Mouse (Mus musculus): ENCODE data around the gene Bach1. TPM values are rescaled to one million over a fixed set of nuclear protein-coding genes. Genes with fewer than 3 reads are reported as not detected.

Gene Bach1
- total RNA-seq, 2 experiments from 2014 or later = 22.6 to 37.6 TPM

DNA sequence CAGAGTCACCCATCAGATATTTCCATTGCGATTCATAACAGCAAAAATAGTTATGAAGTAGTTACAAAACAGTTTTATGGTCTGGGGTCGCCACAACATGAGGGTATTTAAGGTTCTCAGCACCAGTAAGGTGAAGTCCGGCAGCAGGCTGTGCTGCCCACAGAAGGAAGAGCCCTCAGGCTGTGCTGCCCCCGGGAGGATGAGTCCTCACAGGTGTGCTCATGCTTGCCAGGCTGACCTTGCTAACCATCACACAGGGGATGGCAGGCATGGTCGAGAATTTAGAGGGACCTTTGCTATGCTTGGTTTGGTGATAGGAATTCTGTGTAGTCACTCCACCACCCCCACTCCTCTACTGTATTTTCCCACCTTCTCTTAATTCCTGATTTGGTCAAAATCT is 9.8 kb downstream of the Bach1 start:
- no peak for ATAC-seq (replicated peaks; ENCODE audit: low FRiP score, poor library complexity, severe bottlenecking)

DNA sequence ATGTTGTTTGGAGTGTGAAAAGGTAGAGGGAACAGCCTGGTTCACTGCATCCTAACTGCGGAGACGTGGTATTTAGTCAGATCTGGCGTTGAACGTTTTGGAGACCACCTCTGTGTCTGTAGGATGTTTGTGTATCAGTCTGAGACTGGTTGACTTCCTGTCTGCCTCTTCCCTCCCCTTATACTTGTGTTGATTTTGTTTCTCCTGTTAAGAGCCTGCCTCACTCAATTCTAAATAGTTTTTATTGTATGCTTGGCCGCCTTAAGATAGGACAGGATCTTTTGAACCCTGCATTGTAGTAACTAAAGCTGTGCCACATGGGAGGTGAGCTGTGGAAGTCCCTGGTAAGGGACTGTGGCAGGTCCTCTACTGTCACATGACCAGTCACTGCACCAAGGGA is 10.4 kb downstream of the Bach1 start:
- ATAC-seq (replicated peaks; ENCODE audit: low FRiP score, poor library complexity, severe bottlenecking) = no peak

DNA sequence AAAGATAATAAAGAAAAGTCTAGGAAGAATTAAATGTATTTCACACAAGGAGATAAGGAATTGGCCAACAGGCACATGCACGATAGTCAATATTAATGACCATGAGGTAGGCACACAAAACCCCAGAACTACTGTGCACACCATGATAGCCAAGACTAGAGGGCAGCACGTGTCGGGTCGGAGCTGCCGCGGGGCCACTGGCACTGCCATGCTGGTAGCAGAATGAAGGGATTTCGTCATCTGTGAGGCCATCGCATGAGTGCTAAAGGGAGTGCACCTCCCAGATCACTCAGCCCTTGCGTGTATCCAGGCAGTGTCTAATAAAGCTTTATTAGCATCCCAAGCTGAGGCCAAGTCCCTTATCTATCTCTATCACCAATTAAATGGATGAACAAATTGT is 11.2 kb downstream of the Bach1 start:
- ATAC-seq (replicated peaks; ENCODE audit: low FRiP score, poor library complexity, severe bottlenecking) = no peak

DNA sequence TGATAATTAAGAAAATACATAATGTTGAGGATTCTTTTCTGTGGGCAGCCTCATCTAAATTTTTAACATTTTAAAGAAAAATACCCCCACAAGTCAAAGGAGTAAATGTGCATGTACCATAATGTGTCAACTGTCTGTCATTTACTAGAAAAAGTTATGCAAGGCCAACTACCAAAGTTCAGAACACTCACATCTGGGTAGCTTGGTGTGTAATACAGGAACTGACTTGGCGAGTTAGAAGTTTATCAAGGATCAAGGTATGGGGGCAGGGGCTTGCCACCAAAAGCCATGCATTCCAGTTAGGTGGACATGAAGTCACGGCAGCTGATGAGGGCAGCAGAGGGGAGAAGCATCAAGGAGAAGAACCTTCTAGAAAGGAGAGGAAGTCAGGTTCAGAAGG is 13.2 kb downstream of the Bach1 start:
- ATAC-seq (replicated peaks; ENCODE audit: low FRiP score, poor library complexity, severe bottlenecking) = no peak

DNA sequence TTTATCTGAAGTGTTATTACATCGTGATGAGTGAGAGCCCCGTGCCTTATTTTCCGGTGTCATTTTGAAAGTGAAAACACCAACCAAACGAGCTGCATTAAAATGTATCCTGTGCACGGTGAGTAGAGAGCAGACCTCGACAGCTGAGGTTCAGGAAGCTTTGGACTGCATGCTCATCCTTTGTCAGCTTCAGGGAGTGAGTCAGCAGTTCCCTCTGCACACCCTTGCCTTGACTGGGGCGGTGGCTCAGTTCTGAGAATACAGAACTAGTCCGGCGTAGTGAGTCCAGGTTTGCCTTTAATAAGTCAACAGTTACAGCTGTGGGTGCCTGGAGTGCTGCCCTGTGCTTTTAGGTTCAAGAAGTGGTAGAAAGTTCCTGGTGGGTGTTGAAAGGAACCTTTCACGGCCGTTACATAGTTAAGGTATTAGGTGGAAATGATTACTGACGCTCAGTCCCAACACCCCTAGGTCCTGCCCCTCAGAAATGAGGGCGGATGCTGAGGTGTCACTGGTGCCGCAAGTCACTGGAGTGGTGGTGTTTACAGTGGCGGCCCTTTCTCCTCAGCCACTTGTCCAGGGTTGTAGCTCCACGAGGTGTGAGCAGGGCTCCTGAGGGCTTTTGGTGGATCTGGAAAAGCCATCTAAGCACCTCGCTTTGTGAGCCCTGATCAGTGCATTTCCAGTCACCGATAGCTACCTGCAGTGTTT is 14.4 kb downstream of the Bach1 start:
- ATAC-seq (replicated peaks; ENCODE audit: low FRiP score, poor library complexity, severe bottlenecking) = peak; percentile 97

DNA sequence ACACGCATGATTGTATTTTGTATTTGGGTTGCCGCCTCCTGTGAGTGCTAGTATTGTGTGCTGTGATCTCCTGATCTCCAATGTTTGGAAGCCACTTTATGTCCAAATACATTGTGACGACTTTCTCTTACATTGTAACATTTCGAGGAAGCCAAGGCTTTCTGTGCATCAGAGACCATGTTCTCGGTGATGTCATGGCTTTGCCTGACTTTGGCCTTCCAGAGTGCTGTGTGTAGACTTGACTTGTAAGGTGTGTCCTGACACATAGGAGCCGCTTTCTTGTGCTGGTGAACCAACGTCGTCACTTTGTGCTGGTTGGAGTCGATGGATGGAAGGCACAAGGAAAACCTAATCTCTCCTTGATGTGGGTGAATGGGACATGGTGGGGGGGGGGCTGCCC is 15.8 kb downstream of the Bach1 start:
- ATAC-seq (replicated peaks; ENCODE audit: low FRiP score, poor library complexity, severe bottlenecking) = no peak

DNA sequence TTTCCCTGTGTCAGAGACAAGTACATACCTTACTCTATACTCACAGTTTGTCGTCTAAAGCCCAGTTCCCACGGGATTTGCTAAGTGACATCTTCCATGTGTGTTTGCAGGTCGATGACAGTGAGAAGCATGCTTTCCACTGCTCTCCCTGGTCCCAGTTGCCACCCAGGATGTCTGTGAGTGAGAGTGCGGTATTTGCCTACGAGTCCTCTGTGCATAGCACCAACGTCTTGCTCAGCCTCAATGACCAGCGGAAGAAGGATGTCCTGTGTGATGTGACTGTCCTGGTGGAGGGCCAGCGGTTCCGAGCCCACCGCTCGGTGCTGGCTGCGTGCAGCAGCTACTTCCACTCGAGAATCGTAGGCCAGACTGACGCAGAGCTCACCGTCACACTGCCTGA is 16.5 kb downstream of the Bach1 start:
- no peak for ATAC-seq (replicated peaks; ENCODE audit: low FRiP score, poor library complexity, severe bottlenecking)

DNA sequence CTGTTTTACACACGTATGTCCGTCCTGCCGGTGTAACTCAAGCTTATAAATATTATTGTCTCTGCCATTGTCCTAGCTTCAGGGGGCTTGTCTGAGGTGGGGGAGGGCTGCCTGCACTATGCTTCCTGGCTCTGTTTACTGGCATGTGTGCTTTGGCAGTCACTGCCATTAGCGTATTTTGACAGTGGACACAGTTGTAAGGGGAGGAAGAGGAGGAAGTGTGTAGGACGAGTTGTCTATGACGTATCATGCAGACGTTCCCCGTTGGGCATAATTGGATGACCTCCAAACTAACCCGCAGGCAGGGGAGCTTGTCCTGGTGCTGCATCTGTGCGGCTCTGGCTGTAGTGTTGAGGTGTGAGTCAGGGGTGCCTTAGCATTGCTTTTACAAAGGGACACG is 17.5 kb downstream of the Bach1 start:
- no peak for ATAC-seq (replicated peaks; ENCODE audit: low FRiP score, poor library complexity, severe bottlenecking)

DNA sequence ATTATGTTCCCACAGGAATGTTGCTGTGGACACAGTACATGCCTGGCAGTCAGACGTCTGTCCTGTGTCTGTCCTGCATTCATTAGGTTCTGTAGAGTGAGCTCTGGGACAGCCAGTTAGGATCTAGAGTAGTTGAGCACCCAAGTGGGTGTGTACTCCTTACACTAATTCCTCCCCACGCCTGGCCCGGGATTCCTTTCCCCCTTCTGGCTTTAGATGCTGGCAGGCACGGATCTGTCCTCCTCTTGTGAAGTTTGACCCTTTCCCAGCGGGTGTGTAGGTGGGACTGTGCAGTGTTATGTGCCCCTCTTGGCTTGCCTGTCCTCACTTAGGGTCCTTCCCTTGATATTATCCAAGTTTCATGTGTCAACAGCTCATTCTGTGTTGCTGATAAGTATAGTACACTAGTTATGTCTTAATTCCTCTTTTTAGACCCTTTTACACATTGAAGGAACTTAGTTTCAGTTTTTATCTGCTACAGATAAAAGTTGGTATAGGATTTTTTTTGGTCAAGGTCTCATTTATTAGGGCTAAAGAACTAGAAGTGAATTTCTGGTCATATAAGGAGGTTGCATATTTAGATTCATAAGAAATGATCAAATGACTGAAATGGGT is 18.4 kb downstream of the Bach1 start:
- ATAC-seq (replicated peaks; ENCODE audit: low FRiP score, poor library complexity, severe bottlenecking) = no peak

DNA sequence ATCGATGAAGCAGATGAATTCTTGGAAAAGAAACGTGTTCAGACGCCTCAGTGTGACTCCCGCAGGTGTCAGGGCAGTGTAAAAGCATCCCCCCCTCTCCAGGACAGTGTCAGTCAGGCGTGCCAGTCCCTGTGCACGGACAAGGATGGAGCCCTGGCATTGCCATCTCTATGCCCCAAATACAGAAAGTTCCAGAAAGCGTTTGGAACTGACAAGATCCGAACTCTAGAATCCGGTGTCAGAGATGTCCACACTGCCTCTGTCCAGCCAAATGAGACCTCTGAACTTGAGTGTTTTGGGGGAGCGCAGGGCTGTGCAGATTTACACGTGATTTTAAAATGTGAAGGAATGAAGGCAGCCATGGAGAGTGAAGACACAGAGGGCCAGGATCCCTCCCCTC is 20.3 kb downstream of the Bach1 start:
- ATAC-seq (replicated peaks; ENCODE audit: low FRiP score, poor library complexity, severe bottlenecking) = no peak

DNA sequence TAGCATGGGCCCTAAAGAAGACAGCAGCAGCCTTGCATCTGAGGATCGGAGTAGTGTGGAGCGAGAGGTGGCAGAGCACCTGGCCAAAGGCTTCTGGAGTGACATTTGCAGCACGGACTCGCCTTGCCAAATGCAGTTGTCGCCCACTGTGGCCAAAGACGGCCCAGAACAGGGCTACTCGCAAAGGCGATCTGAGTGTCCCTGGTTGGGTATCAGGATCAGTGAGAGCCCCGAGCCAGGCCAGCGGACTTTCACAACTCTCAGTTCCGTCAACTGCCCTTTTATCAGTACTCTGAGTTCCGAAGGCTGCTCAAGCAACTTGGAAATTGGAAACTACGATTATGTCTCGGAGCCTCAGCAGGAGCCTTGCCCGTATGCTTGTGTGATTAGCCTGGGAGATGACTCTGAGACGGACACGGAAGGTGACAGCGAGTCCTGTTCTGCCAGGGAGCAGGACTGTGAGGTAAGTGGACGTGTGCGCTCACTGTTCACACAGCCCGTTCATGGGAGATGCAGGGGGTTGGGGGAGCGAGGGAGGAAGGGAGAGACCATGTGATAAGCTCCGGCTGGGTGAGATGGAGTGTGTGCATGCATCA is 21.0 kb downstream of the Bach1 start:
- no peak for ATAC-seq (replicated peaks; ENCODE audit: low FRiP score, poor library complexity, severe bottlenecking)

DNA sequence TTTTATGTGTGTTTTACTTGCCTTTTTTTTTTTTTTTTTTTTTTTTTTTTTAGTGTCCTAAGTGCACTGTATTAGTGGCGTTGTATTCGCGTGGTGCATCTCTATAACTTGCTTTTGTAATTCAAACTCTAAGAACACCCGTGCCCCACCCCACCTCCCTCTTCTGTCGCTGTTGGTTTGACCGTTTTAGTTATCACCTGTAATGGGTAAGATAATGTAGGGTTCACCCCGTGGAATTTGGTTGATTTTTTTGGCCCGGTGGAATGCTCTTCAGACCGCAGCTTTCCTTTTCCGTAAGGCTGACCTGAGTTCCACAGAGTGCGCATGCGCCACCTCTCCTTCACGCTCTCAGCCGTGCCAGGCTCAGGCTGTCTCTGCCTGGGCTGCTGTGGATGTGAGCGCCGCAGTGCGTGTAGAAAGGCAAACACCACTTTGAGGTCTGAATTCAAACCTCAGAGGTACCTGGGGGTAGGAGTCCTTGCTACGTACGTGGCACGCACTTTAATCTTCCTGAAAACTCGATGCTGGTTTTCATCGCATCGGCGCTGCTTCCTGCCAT is 22.2 kb downstream of the Bach1 start:
- no peak for ATAC-seq (replicated peaks; ENCODE audit: low FRiP score, poor library complexity, severe bottlenecking)

DNA sequence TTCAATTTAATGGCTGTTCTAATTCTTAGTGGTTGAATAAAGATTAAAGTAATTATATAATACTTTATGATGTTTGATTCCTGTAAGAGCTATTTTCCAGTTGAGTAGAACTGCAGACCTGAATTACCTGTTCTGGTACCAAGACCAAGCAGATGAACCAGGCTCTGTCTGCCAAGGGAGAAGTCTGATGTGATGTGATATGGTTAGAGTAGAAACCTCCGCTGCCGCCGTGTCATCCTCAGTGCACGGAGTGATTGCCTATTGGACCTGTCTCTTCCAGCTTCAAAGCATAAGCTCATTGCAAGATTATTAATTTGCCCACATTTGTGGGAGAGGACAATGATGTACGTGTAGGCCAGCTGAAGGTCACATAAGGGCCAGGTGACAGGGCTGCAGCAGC is 24.1 kb downstream of the Bach1 start:
- no peak for ATAC-seq (replicated peaks; ENCODE audit: low FRiP score, poor library complexity, severe bottlenecking)

DNA sequence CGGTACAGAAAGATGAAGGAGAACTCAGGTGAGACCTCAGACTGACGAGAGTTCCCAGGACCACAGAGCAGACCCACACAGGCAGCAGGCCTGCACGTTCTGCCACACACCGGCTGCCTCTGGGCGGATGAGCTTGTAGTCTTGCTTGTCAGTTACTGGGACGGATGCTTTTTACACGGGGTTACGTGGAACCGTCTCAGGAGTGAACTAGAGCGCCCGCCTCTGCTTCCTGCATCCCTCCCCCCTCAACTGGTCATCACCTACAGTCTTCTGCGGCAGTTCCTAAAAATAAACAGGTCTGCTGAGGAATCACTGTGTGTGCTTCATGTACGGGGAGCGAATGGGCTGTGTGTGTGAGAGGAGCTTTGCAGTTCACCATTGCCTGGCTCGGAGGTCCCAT is 24.7 kb downstream of the Bach1 start:
- ATAC-seq (replicated peaks; ENCODE audit: low FRiP score, poor library complexity, severe bottlenecking) = no peak

DNA sequence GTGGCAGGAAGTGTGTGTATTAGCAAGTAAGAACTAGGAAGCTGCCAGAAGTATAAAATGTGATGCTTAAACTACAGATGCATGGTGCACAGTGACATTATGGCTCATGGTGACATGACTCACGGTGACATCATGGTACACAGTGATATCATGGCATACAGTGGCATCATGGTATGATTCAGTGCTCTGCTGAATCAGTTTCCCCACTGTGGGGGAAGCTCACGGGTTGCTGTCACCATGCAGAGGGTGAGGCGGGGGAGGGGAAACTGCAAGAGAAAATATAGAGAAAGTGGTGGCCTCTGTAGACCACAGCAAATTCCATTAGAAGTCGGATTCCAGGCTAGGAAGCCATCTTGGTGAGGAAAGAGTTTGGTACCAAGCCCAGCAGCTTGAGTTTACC is 26.1 kb downstream of the Bach1 start:
- ATAC-seq (replicated peaks; ENCODE audit: low FRiP score, poor library complexity, severe bottlenecking) = no peak

DNA sequence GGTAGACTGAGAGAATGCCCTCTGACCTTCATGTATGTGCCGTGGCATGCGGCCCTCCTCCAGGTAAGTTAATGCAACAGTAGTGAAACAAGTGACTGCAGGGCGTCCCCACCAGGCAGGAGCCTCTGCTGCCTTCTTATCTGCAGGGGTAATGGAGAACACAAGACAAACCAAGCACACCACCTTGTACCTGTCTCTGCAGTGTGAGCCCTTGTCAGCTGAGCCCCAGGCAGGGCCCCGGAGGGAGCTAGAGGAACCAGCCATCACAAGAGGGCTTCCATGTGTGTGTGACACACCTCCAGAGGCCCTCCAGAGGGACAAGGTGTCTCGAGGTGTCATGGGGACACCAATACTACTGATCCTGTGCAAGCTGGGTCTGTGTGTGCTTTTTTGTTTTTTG is 26.5 kb downstream of the Bach1 start:
- no peak for ATAC-seq (replicated peaks; ENCODE audit: low FRiP score, poor library complexity, severe bottlenecking)

DNA sequence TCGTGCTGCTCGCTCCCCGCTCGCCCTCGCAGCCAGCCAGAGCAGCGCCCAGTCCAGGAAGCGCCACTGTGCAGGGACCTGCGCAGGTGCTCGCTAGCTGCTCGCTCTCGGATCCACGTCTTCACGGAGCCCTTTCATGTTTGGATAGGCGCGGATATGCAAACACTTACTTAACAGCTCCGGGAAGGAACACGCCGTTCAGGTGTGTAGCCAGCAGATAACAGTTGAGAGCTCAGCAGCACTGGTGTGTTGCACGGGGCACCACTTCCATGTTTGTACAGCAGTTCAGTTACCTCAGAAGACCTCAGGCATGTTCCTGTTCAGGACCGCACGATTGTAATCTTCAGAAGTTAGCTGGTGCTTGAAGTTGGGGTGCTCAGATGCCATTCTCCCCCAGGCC is 27.2 kb downstream of the Bach1 start:
- peak; percentile 47 for ATAC-seq (replicated peaks; ENCODE audit: low FRiP score, poor library complexity, severe bottlenecking)

DNA sequence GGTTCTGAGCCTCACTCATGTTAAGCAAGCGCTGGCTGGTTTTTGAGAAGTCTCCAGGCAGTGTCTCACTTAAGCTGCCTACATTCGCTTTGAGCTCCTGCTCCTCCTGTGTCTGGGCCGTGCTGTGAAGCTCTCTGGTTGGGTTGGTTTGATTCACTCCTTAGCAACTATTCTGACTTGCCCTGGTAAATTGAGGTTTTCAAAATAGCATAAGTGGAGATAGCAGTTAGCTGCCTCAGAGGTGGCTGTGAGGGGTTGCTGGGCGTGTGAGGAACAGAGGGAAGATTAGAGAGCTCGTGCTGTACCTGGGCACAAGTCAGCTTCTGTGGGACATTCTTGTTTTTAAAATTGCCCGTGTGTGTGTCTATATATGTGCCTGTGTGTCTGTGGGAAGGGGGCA is 27.6 kb downstream of the Bach1 start:
- ATAC-seq (replicated peaks; ENCODE audit: low FRiP score, poor library complexity, severe bottlenecking) = no peak

DNA sequence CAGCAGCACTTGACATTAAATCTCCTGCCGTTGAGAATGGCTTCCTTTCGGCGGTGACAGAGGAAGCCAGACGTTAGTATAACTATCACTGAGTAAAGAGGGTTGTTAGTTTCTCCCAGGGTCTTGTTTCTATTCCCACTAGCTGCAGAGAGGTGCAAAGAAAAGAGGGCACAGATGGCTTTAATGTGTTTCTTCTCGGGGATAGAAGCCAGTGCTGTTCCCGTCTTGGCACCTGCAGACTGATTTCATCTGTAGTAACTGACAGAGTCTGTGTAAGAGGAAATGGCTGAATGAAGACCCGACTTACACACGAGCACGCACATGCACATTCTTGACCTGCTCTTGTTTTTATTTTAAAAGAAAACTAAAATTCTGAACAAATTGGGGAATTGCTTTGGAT is 28.5 kb downstream of the Bach1 start:
- ATAC-seq (replicated peaks; ENCODE audit: low FRiP score, poor library complexity, severe bottlenecking) = no peak

DNA sequence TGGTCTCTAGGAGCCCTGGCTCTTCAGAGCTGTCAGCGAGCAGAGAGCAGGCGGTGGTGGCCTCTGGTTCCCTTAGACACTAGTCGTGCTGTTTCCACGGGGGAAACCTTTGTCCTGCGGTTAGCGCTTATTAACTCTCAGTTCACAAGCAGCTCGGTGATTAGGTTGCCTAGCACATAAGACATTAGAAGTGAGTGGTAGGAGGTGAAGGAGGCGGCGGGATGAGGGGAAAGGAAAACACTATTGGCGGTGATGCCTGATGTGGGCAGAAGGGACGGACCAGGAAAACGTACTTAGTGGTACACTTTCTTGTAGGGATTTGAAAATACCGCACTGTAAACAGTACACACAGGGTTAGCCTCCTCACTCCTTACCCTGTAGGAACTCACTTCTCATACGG is 29.2 kb downstream of the Bach1 start:
- no peak for ATAC-seq (replicated peaks; ENCODE audit: low FRiP score, poor library complexity, severe bottlenecking)

DNA sequence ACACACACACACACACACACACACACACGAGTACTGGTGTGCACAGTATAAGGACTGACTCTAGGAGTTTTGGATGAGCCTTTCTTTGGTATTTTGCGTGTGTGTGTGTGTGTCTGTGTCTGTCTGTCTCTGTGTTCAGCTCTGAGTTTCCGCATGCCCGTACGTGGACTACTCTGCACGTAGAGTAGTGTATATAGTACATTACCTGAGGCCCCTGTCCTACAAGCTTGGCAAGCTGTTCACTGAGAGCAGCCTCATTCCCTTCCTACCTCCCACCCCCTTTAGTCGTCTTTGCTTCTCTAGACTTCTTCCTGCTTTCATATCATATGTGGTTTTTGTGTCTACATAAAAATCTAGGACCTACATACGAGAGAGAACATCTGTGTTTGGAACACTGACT is 30.0 kb downstream of the Bach1 start:
- no peak for ATAC-seq (replicated peaks; ENCODE audit: low FRiP score, poor library complexity, severe bottlenecking)
